Mouse (Mus musculus) urinary bladder, postnatal 4 days (tissue): Measurements from ENCODE around the gene Pcnx2.

Source experiments
- DNase-seq, 2 experiments: peaks; one replicate each; pipeline ENCODE4 v3.0.0; 2021 to 2022; ENCODE audit warnings: low spot score in 2 of 2

Gene Pcnx2

DNA sequence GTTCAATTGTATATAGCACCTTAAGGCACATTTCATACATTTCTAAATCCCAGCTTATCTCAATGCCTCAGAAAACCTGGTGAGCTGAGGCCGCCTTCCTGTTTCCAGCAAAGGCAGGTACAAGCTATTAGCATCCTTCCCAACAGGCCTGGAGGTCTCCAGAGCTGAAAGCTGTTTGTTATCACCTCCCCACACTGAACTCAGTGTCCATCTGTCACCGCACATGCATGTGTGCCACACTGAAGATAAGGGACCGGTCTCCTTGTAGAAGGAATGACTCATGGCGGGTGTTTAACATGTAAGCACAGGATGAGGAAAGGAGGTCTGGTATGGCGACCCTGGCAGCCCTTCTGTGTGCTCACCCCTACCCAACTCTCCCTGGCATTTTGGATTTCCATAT lies 186.6 kb downstream of the Pcnx2 start:
- DNase-seq = no peak

GRCm38 (mm10) chr8:125709171-125709570 lies 188.9 kb downstream of the Pcnx2 start:
- no peak for DNase-seq

GRCm38 (mm10) chr8:125705816-125706215 lies 192.3 kb downstream of the Pcnx2 start:
- no peak for DNase-seq

- no peak for DNase-seq
Observed at GRCm38 (mm10) chr8:125704434-125704833, 193.7 kb downstream of the Pcnx2 start.

DNA sequence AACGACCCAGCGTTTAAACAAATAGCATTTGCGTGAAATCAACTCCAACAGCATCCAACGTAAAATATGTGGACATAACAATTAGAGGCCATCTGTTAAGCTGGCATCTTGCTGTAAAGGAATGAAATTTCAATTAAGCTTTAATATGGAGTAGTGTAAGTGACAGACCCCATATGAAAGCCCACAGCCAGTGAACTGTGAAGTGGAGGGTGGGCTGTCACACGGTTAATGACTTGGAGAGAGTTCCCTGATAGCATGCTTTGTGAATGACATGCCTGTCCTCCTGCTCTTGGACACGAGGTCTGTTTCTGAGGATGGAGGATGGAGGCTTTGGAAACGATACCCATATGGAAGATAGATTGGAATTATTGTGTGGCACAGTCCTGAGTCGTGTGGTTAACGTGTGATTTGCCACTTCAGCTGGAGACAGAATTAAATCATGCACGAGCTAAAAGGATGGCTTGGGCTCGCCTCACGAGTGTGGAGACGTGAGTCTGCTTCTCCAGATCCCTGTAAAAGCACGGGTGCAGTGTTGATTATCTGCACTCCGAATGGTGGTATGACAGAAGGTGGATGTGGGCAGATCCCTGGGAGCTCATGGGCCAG lies 195.1 kb downstream of the Pcnx2 start:
- DNase-seq = no peak
